ENCODE assay signal across 7 mouse cellular contexts in the genomic region with DNA sequence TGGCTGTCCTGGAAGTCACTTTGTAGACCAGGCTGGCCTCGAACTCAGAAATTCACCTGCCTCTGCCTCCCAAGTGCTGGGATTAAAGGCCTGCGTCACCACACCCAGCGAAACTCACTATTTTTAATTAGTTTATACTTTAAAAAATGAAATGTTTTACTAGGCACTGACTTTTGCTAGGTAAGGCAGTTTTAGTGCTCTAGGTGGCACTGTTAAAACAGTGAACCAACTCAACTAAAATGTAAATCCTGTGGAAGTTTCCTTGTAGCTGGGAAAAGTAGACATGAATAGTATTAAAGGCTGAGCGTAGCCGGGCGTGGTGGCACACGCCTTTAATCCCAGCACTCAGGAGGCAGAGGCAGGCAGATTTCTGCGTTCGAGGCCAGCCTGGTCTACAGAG. TPM values are rescaled to one million over a fixed set of nuclear protein-coding genes. Genes with fewer than 3 reads are reported as not detected.
DNase-seq lines count a peak whose midpoint lies in the region; ATAC-seq and TF ChIP-seq lines count a peak whose summit lies in the region.
"Not testable (repeated sequence)": the region's sequence is repeated elsewhere in the genome, so short reads cannot be mapped to it uniquely, and the experiment has no call there.

No protein-coding gene starts in this region.

- not testable (repeated sequence) for TF ChIP-seq POLR2A in bone marrow, adult 2 months (IDR thresholded peaks at IDR 0.05; ENCODE audit: borderline replicate concordance, control insufficient read depth, low read depth, low read length)

- not testable (repeated sequence) for TF ChIP-seq CTCF in bone marrow, adult 2 months (IDR thresholded peaks at IDR 0.05; ENCODE audit: control insufficient read depth, insufficient read depth, low read length)
- 0 out of 2 replicates have a peak, but pooled peaks have one; percentile 2 for TF ChIP-seq CTCF in heart, postnatal 0 days (IDR thresholded peaks at IDR 0.05; ENCODE audit: low read depth)
- peak; percentile 24 for TF ChIP-seq CTCF in left cerebral cortex, adult 2 months (IDR thresholded peaks at IDR 0.05)
- peak; percentile 42 for TF ChIP-seq CTCF in midbrain, postnatal 0 days (IDR thresholded peaks at IDR 0.05)
- peak; percentile 26; the same call in 1 of the 2 replicates for TF ChIP-seq CTCF in stomach, postnatal 0 days (IDR thresholded peaks at IDR 0.05; ENCODE audit: low read depth)

- H3K9me3 ChIP-seq in heart, postnatal 0 days (replicated peaks; ENCODE audit: control insufficient read depth, low read length); midbrain, postnatal 0 days (ENCODE audit: low read length); stomach, postnatal 0 days (ENCODE audit: control insufficient read depth, low read length): not testable (repeated sequence)

- not testable (repeated sequence) for H3K27me3 ChIP-seq in heart, postnatal 0 days (ENCODE audit: control insufficient read depth, insufficient read depth, low read length); midbrain, postnatal 0 days (ENCODE audit: insufficient read depth, low read length); stomach, postnatal 0 days (ENCODE audit: control insufficient read depth, insufficient read depth, low read length)

- peak overlapping the region; percentile 75 for H3K27ac ChIP-seq in bone marrow, adult 2 months (ENCODE audit: control insufficient read depth, insufficient read depth, low read depth, low read length, poor library complexity)
- H3K27ac ChIP-seq in heart, postnatal 0 days (ENCODE audit: low read depth); left cerebral cortex, adult 2 months; midbrain, postnatal 0 days (ENCODE audit: low read depth, low read length); stomach, postnatal 0 days (replicated peaks): not testable (repeated sequence)

- WGBS in bone marrow, adult 2 months: 72% methylated on average over 9 of the region's 9 CpGs
- WGBS in heart, postnatal 0 days: 83% methylated on average over 9 of the region's 9 CpGs
- WGBS in midbrain, postnatal 0 days: 92% methylated on average over 9 of the region's 9 CpGs
- 90% methylated on average over 9 of the region's 9 CpGs for WGBS in stomach, postnatal 0 days

- not testable (repeated sequence) for ATAC-seq in heart, postnatal 0 days (ENCODE audit: insufficient read depth, low read depth); midbrain, postnatal 0 days (ENCODE audit: low FRiP score); stomach, postnatal 0 days (ENCODE audit: low FRiP score, low TSS enrichment)

- H3K9ac ChIP-seq in heart, postnatal 0 days (replicated peaks; ENCODE audit: low read depth, low read length); midbrain, postnatal 0 days (replicated peaks; ENCODE audit: low read length, poor library complexity, severe bottlenecking); stomach, postnatal 0 days (ENCODE audit: low read length): not testable (repeated sequence)

- H3K4me2 ChIP-seq in heart, postnatal 0 days (ENCODE audit: low read depth, low read length); midbrain, postnatal 0 days (ENCODE audit: low read depth, low read length, poor library complexity, severe bottlenecking); stomach, postnatal 0 days (replicated peaks; ENCODE audit: low read depth): not testable (repeated sequence)

- H3K36me3 ChIP-seq in heart, postnatal 0 days (replicated peaks; ENCODE audit: control insufficient read depth, insufficient read depth, low read length); midbrain, postnatal 0 days (ENCODE audit: insufficient read depth, low read length); stomach, postnatal 0 days (ENCODE audit: control insufficient read depth, insufficient read depth, low read length): not testable (repeated sequence)

- DNase-seq in A20 (ENCODE audit: low read depth, low spot score) (peak; percentile 71), ES-CJ7 (ENCODE audit: low read depth, low spot score) (peak; percentile 81)
- DNase-seq in heart, postnatal 0 days (ENCODE audit: low spot score): peak; percentile 5
- not testable (repeated sequence) for DNase-seq in left cerebral cortex, adult 2 months (ENCODE audit: extremely low spot score in 1 of 2, low spot score in 2 of 2); midbrain, postnatal 0 days (ENCODE audit: low spot score); stomach, postnatal 0 days (ENCODE audit: low spot score)

- TF ChIP-seq EP300 in heart, postnatal 0 days (IDR thresholded peaks at IDR 0.05; ENCODE audit: low read depth); stomach, postnatal 0 days (optimal IDR thresholded peaks at IDR 0.05): not testable (repeated sequence)

- peaks cover 14% of the 10 kb centered on the region for H3K4me1 ChIP-seq in bone marrow, adult 2 months (ENCODE audit: control insufficient read depth, insufficient read depth, low read length)
- H3K4me1 ChIP-seq in heart, postnatal 0 days (ENCODE audit: control insufficient read depth, insufficient read depth): peaks cover 16% of the 10 kb centered on the region
- not testable (repeated sequence) for H3K4me1 ChIP-seq in midbrain, postnatal 0 days (ENCODE audit: insufficient read depth, low read length); stomach, postnatal 0 days (replicated peaks; ENCODE audit: control insufficient read depth, insufficient read depth)

- intact Hi-C loops in left cerebral cortex, adult 2 months (cut with DNase I): not testable (repeated sequence)

- H3K4me3 ChIP-seq in bone marrow, adult 2 months (replicated peaks; ENCODE audit: control insufficient read depth, low read depth, low read length); heart, postnatal 0 days (ENCODE audit: low read depth, low read length); left cerebral cortex, adult 2 months; midbrain, postnatal 0 days (ENCODE audit: low read depth, low read length); stomach, postnatal 0 days (ENCODE audit: low read depth, low read length): not testable (repeated sequence)

RNA-seq across cellular contexts. Expression of a gene that starts 18.6 kb away (rescaled TPM):
- 14.4 and 24.5 TPM in 2 replicates for polyA plus RNA-seq in bone marrow, adult 2 months (2011; ENCODE audit: insufficient read depth, insufficient read length, low replicate concordance, missing spikeins)
- total RNA-seq in heart, postnatal 0 days (2014; rRNA removed; ENCODE audit: low replicate concordance): 16.4 and 52.8 TPM in 2 replicates
- 21.7 and 23.3 TPM in 2 replicates for polyA plus RNA-seq in heart, postnatal 0 days (2015; fragmentation: Nextera tagmentation; extraction: Ambion mirVana)
- total RNA-seq in left cerebral cortex, adult 2 months (2021): 10 to 100 TPM; 66.5 to 72.6 TPM
- total RNA-seq in midbrain, postnatal 0 days (2014; rRNA removed): 159 and 170 TPM in 2 replicates
- polyA plus RNA-seq in midbrain, postnatal 0 days (2015; fragmentation: Nextera tagmentation; extraction: Ambion mirVana): 161 and 172 TPM in 2 replicates
- polyA plus RNA-seq in stomach, postnatal 0 days (2015; fragmentation: Nextera tagmentation; extraction: Ambion mirVana): 19.9 and 20.4 TPM in 2 replicates

RNA-seq across cellular contexts. Expression of a gene that starts 22.0 kb away (rescaled TPM):
- 48.3 and 92.4 TPM in 2 replicates for polyA plus RNA-seq in bone marrow, adult 2 months (2011; ENCODE audit: insufficient read depth, insufficient read length, low replicate concordance, missing spikeins)
- 11.4 and 15.0 TPM in 2 replicates for total RNA-seq in heart, postnatal 0 days (2014; rRNA removed; ENCODE audit: low replicate concordance)
- 5.2 and 5.6 TPM in 2 replicates for polyA plus RNA-seq in heart, postnatal 0 days (2015; fragmentation: Nextera tagmentation; extraction: Ambion mirVana)
- 10 to 100 TPM; 14.1 to 19.3 TPM for total RNA-seq in left cerebral cortex, adult 2 months (2021)
- 5.6 and 9.0 TPM in 2 replicates for total RNA-seq in midbrain, postnatal 0 days (2014; rRNA removed)
- polyA plus RNA-seq in midbrain, postnatal 0 days (2015; fragmentation: Nextera tagmentation; extraction: Ambion mirVana): 2.9 and 3.2 TPM in 2 replicates
- polyA plus RNA-seq in stomach, postnatal 0 days (2015; fragmentation: Nextera tagmentation; extraction: Ambion mirVana): 5.2 and 6.7 TPM in 2 replicates

RNA-seq across cellular contexts. Expression of a gene that starts 41.4 kb away (rescaled TPM):
- polyA plus RNA-seq in bone marrow, adult 2 months (2011; ENCODE audit: insufficient read depth, insufficient read length, low replicate concordance, missing spikeins): 4.0 and 5.2 TPM in 2 replicates
- 44.1 and 61.7 TPM in 2 replicates for total RNA-seq in heart, postnatal 0 days (2014; rRNA removed; ENCODE audit: low replicate concordance)
- polyA plus RNA-seq in heart, postnatal 0 days (2015; fragmentation: Nextera tagmentation; extraction: Ambion mirVana): 39.2 and 40.7 TPM in 2 replicates
- total RNA-seq in left cerebral cortex, adult 2 months (2021): 1 to 10 TPM; 2.1 to 2.2 TPM
- 5.9 and 10.6 TPM in 2 replicates for total RNA-seq in midbrain, postnatal 0 days (2014; rRNA removed)
- polyA plus RNA-seq in midbrain, postnatal 0 days (2015; fragmentation: Nextera tagmentation; extraction: Ambion mirVana): 6.6 and 7.0 TPM in 2 replicates
- 49.3 and 63.7 TPM in 2 replicates for polyA plus RNA-seq in stomach, postnatal 0 days (2015; fragmentation: Nextera tagmentation; extraction: Ambion mirVana)
